Mouse (Mus musculus) lung, postnatal 0 days (tissue): Measurements from ENCODE around the gene Rfwd3.

Experiments
- CTCF ChIP-seq: IDR thresholded peaks from 2 replicates; pipeline ENCODE4 v1.5.1; 2016; ENCODE audit warnings: antibody characterized with exemption, mild to moderate bottlenecking
- EP300 ChIP-seq: IDR thresholded peaks from 2 replicates; pipeline ENCODE4 v1.6.1; 2016; ENCODE audit warnings: antibody characterized with exemption, mild to moderate bottlenecking, control low read depth

GRCm38 (mm10) chr8:111252487-111253112, 47.4 kb downstream of the Rfwd3 start:
- TF ChIP-seq CTCF: no peak
- TF ChIP-seq EP300: no peak
